In the genomic region with DNA sequence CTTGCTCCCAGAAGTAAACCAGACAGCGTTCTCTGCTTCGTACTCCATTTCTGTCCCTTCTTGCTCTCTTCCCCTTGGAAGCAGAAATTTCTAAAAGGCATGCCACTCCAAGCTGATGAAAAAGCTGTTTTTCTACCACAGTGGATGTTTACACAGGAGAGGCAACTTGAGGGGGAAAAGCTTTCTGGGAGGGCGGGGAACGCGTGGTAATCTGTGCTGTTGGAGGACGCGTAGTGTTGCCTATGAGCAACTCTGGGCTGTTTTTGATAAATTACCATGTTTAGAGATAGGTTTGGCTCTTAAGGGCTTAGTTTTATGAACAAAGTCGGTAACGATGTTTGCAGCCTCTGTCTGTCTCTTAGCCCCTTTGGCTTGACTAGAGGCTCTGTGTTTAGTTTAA, we compare ENCODE assay signal across 14 mouse cellular contexts. TPM values are rescaled to one million over a fixed set of nuclear protein-coding genes. Genes with fewer than 3 reads are reported as not detected.
A peak's percentile ranks its signal among the peaks of the same experiment; 100 is the strongest.
DNase-seq lines count a peak whose midpoint lies in the region; ATAC-seq and TF ChIP-seq lines count a peak whose summit lies in the region.
"Had no signal": no experiment of that assay in that cellular context is flagged by ENCODE, and none has a peak within 500 bp of the region (broad histone marks: within the 10 kb centered on the region; RNA-seq: fewer than 3 reads in every experiment).

No protein-coding gene starts in this region.

- TF ChIP-seq CTCF in layer of hippocampus, adult 2 months (conservative IDR thresholded peaks at IDR 0.05), result no peak

- H3K9me3 ChIP-seq in embryonic facial prominence, embryonic 15.5 days (replicated peaks), result no peaks in the 10 kb centered on the region
- H3K9me3 ChIP-seq in hindbrain, embryonic 15.5 days, result no peaks in the 10 kb centered on the region
- no peaks in the 10 kb centered on the region for H3K9me3 ChIP-seq in midbrain, embryonic 15.5 days

- H3K27me3 ChIP-seq in embryonic facial prominence, embryonic 15.5 days, result no peaks in the 10 kb centered on the region
- no peaks in the 10 kb centered on the region for H3K27me3 ChIP-seq in hindbrain, embryonic 15.5 days
- no peaks in the 10 kb centered on the region for H3K27me3 ChIP-seq in midbrain, embryonic 15.5 days (replicated peaks)

- peak overlapping the region; percentile 30 for H3K4me3 ChIP-seq in layer of hippocampus, adult 2 months
- H3K4me3 ChIP-seq in embryonic facial prominence, embryonic 15.5 days (replicated peaks), result no peak overlapping the region
- H3K4me3 ChIP-seq in hindbrain, embryonic 15.5 days, result peak overlapping the region; percentile 16
- 0 out of 2 replicates have a peak overlapping the region, but pooled peaks have one; percentile 1 for H3K4me3 ChIP-seq in midbrain, embryonic 15.5 days

- no peak for ATAC-seq in embryonic facial prominence, embryonic 15.5 days (ENCODE audit: insufficient number of reproducible peaks, low FRiP score, low TSS enrichment, low read depth)
- ATAC-seq in hindbrain, embryonic 15.5 days (ENCODE audit: low FRiP score, low read depth), result 0 out of 2 replicates have a peak, but pooled peaks have one; percentile 14
- peak; percentile 13 for ATAC-seq in midbrain, embryonic 15.5 days (replicated peaks)
- ATAC-seq in inflammation-experienced regulatory T-cells, adult 6 months, result no peak
- ATAC-seq: activated CD4-positive, CD25-positive, alpha-beta regulatory T cell, adult 4 months had no signal

- H3K9ac ChIP-seq in embryonic facial prominence, embryonic 15.5 days, result no peak overlapping the region
- H3K9ac ChIP-seq in hindbrain, embryonic 15.5 days, result peak overlapping the region; percentile 15; the same call in 1 of the 2 replicates
- no peak overlapping the region; the same call in 1 of the 2 replicates for H3K9ac ChIP-seq in midbrain, embryonic 15.5 days
- H3K9ac ChIP-seq: liver, embryonic 14.5 days had no signal

- no peaks in the 10 kb centered on the region for H3K36me3 ChIP-seq in embryonic facial prominence, embryonic 15.5 days
- no peaks in the 10 kb centered on the region for H3K36me3 ChIP-seq in hindbrain, embryonic 15.5 days
- H3K36me3 ChIP-seq in midbrain, embryonic 15.5 days (replicated peaks), result no peaks in the 10 kb centered on the region

- H3K4me1 ChIP-seq in embryonic facial prominence, embryonic 15.5 days, result peaks cover 67% of the 10 kb centered on the region
- peaks cover 86% of the 10 kb centered on the region for H3K4me1 ChIP-seq in hindbrain, embryonic 15.5 days (replicated peaks)
- peaks cover 84% of the 10 kb centered on the region for H3K4me1 ChIP-seq in midbrain, embryonic 15.5 days

- peak overlapping the region; percentile 95 for H3K27ac ChIP-seq in layer of hippocampus, adult 2 months
- H3K27ac ChIP-seq in embryonic facial prominence, embryonic 15.5 days (replicated peaks), result peak overlapping the region; percentile 61
- H3K27ac ChIP-seq in hindbrain, embryonic 15.5 days (replicated peaks), result peak overlapping the region; percentile 67
- H3K27ac ChIP-seq in midbrain, embryonic 15.5 days, result peak overlapping the region; percentile 75
- H3K27ac ChIP-seq: liver, embryonic 14.5 days had no signal

- WGBS in embryonic facial prominence, embryonic 15.5 days, result 34% methylated on average over 9 of the region's 9 CpGs
- 33% methylated on average over 9 of the region's 9 CpGs for WGBS in hindbrain, embryonic 15.5 days
- 34% methylated on average over 9 of the region's 9 CpGs for WGBS in midbrain, embryonic 15.5 days

- peak overlapping the region; percentile 21 for H3K4me2 ChIP-seq in embryonic facial prominence, embryonic 15.5 days (replicated peaks)
- peak overlapping the region; percentile 48 for H3K4me2 ChIP-seq in hindbrain, embryonic 15.5 days
- H3K4me2 ChIP-seq in midbrain, embryonic 15.5 days, result peak overlapping the region; percentile 38

- no peak for DNase-seq in layer of hippocampus, adult 2 months (ENCODE audit: low spot score in 2 of 2)
- no peak for DNase-seq in layer of hippocampus, adult 11-12 months (ENCODE audit: low spot score)
- no peak for DNase-seq in kidney, postnatal 36 days
- DNase-seq in kidney, adult 11 months, result no peak
- DNase-seq: cerebellum, adult 11 months; spleen, adult 18-20 months had no signal

RNA-seq across cellular contexts. Expression of gene Bcl11a, which starts 17.4 kb away (rescaled TPM):
- 100 to 1,000 TPM; 117 to 121 TPM for total RNA-seq in layer of hippocampus, adult 2 months (2021)
- polyA plus RNA-seq in embryonic facial prominence, embryonic 15.5 days (2015; fragmentation: Nextera tagmentation; extraction: Ambion mirVana), result 41.7 and 43.0 TPM in 2 replicates
- 93.1 and 116 TPM in 2 replicates for polyA plus RNA-seq in hindbrain, embryonic 15.5 days (2015; fragmentation: Nextera tagmentation; extraction: Ambion mirVana)
- polyA plus RNA-seq in midbrain, embryonic 15.5 days (2015; fragmentation: Nextera tagmentation; extraction: Ambion mirVana), result 101 and 105 TPM in 2 replicates
- under 1 TPM; 0.35 to 0.51 (median 0.44) TPM for polyA plus RNA-seq in inflammation-experienced regulatory T-cells, adult 6 months (2017; shearing (Covaris generic))

RNA-seq across cellular contexts. Expression of gene A830031A19Rik, which starts 20.4 kb away (rescaled TPM):
- total RNA-seq in layer of hippocampus, adult 2 months (2021), result 1 to 10 TPM; 1.3 to 1.7 TPM
- not detected in 2 replicates for polyA plus RNA-seq in embryonic facial prominence, embryonic 15.5 days (2015; fragmentation: Nextera tagmentation; extraction: Ambion mirVana)
- not detected in 2 replicates for polyA plus RNA-seq in hindbrain, embryonic 15.5 days (2015; fragmentation: Nextera tagmentation; extraction: Ambion mirVana)
- polyA plus RNA-seq in midbrain, embryonic 15.5 days (2015; fragmentation: Nextera tagmentation; extraction: Ambion mirVana), result 0.23 TPM in 1 of 2 replicates, not detected in the other
- not detected for polyA plus RNA-seq in inflammation-experienced regulatory T-cells, adult 6 months (2017; shearing (Covaris generic))
- total RNA-seq: granulocyte monocyte progenitor cell, adult 5-6 weeks had no signal
- polyA plus RNA-seq: activated CD4-positive, CD25-positive, alpha-beta regulatory T cell, adult 4 months; liver, embryonic 14.5 days; neural tube, embryonic 11.5 days had no signal

Comparison
In these comparisons a context has a peak if more than half of its experiments do, and no peak if none do; other contexts are left out.
1. ATAC-seq: peak in hindbrain, embryonic 15.5 days (single experiment) and midbrain, embryonic 15.5 days (single experiment); none in embryonic facial prominence, embryonic 15.5 days (single experiment) and inflammation-experienced regulatory T-cells, adult 6 months (single experiment).
2. RNA of gene Bcl11a, which starts 17.4 kb away (polyA plus RNA-seq): 93.1 to 116 TPM in hindbrain, embryonic 15.5 days, 101 to 105 TPM in midbrain, embryonic 15.5 days and 41.7 to 43.0 TPM in embryonic facial prominence, embryonic 15.5 days; 0.35 to 0.51 TPM in inflammation-experienced regulatory T-cells, adult 6 months; every median in the first group is over 10 times any median in the second.
3. Peak in every context shown above with its lines, with median percentiles within 50 percentile points of each other: H3K27ac ChIP-seq and H3K4me2 ChIP-seq.